Mouse (Mus musculus): ENCODE results near the gene Pxdc1.

Gene Pxdc1

DNA sequence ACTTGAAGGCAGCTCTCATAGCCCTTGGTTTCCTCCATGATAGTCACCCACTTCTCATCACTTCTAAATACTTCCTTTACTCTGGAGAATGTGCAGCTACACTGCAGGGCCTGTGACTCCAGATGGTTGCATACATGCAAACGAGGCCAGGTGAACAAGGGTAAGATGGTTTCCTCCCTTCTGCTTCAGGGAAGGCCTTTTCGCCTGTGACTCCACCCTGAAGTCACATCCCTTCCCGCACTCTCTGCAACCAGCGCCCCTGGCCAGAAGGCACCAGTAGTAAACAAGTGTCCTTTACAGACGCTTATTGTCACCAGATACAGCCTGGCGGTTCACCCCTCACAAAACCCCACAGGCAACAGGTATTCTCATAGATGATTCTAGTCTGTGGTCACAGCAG is 2.9 kb downstream of the Pxdc1 start:
- no peak for DNase-seq

DNA sequence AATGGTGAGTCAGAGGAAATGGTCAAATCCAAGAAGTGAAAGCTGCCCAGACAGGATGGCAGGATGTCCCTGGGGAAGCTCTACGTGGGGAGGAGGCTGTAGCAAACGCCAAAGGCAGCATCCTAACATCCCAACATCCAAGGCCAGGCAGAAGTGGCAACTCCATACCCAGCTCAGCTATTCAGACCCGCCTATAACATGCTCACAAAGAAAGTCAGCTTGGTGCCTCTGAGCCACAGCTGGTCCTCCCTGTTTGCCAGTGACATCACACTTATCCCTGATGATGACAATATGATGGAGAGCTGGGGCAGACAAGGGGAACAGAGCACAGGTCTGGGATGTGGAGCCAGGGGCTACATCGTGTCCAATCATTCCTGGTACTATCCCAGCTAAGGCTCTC is 5.5 kb downstream of the Pxdc1 start:
- no peak for DNase-seq

DNA sequence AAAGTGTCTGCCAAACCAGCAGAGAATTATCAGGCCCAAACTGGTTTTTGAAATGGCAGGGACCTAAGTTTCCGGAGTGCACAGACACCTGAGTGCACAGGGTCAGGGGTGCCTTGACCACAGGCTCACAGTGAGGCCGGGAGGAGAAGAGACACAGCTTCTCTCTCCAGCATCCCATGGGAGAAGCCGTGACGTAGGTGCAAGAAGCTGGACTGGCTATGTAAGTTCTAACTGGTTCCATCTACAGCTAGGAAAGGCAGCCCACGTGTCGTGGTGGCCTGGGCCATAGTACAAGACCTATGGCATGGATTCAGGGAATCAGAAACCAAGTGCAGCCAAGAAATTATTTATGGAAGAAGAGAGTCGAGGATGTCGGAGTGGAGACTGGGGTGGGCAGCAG is 6.1 kb downstream of the Pxdc1 start:
- no peak for DNase-seq

DNA sequence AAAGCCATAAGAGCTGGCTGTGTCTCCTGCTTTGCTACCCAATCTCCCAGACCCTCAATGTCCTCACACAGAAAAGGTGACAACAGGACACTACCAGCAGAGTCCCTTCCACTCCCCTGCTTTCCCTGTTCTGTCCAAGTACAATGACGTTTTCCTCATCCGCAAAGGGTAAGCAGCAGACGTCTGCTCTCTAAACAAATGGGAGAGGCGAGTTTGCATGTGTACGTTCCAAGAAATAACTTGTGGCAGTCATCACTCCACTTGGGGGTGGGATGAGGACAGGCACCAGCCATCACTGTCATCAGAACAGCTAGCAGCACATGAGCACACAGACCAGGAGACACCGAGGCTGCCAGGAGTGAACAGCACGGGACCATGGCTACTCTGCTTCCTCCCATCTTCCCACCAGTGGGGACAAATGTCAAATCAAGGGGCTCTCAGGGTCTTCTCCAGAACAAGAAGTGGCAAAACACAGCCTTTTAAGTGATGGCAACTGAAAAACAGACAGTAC is 7.0 kb downstream of the Pxdc1 start:
- no peak for DNase-seq

DNA sequence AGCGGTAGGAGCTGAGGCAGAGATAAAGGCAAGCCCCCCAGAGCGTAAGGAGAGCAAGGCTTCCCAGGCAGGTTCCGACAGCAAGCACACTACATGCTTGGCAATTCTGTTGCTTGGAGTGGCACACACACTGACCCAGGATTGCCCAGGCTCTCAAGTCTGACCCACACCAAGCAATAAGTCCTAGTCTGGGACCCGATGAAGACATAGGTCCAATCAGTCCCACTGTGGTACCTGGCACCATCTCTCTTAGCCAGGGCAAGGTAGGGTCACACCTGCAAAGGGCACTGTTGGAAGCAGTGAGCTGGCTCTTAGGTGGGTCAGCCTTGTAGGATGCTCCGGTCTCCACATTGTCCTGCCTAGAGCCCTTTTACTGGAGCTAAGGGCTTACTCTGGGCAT is 7.8 kb downstream of the Pxdc1 start:
- no peak for DNase-seq

DNA sequence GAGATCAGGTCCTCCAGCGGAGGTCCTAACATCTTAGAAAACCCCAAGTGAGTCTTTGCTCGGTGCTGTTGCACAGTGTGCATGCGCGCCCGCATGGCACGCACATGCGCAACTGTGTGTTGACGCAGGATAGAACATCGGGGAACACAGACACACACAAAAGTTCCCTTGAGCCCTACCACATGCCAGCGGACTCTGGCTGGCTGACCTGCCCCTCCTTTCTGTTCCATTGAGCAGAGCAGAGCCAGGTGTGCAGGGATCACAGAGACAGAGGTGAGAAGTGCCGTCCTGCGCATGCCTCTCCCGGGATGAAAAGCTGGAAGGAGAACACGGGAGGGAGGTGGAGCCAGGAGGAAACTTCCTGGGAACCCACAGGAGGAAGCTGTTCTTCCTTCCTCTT is 8.9 kb downstream of the Pxdc1 start:
- no peak for DNase-seq

DNA sequence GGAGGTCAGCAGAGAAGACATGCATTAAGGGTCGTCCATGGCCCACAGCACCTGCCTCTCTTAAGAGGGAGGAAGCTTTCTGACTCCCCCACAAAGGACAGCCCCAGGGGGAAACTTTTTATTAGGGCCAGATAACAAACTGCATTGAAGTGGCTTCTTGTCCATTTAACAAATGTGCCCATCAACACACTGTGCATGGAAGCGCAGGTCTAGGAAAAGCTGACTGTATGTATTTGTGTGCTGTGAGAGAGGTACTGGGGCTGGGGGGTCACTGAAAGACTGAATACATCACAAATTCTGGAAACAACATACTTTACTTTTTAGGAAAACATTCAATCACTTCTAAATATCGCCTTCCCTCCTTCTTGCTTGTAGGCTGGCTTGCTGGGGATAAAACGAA is 9.4 kb downstream of the Pxdc1 start:
- no peak for DNase-seq

DNA sequence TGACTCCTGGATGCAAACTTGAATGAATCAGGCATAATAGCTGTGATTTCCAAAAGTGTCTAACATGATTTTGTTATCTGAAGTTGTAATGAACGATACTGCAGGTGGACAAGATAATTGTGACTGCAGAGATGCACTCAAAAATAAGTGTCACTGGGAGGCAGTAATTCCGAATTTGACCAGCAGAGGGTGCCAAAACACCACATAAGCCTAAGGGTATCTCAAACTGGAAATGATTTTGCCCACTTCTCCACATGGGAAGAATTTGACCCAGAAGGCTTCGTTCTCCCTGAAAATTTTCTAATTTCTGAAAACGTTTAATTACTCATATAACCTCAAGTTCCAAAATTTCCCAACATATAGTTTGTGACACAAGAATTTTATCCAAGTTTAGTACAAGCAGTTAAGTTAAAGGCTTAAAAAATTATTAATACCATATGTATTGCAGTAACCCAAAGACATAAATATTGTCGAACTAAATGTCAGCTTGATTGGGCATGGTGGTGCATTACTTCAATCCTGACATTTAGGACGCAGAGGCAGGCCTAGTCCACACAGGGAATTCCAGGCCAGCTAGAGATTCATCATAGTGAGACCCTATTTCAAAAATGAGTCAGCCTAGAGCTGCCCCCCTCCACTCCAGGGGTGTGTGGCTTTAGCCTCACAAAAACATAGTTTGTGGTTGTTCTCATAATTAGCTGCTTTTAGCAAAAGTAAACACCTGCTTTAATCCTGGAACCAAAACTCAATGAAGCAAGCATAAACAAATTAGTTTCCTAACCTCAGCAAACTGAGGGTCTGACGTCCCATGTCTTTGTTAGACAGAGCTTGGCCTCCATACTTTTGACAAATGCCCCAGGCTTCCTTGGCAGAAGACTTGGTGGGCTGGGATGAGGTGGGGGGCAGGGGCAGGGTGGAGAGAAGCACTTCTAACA is 10.1 kb downstream of the Pxdc1 start:
- DNase-seq = peak; percentile 42

DNA sequence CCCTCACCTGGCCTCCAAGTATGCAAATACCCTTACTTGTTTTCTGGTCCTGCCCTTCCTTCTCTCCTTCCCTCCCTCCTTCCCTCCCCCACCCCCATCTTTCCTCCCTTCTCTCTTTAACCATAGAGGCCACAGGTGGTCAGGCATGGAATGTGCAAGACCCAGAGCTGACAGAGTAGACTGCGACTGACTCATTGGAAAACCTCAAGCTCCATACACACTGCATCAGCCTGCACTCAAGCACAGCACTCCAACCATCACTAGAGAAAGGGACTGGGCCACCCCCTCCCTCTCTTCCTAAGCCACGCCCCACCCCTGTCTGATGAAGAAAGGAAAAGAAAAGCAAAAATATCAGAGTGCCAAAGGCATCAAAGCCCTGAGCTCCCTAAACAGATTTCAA is 12.2 kb downstream of the Pxdc1 start:
- DNase-seq = no peak

DNA sequence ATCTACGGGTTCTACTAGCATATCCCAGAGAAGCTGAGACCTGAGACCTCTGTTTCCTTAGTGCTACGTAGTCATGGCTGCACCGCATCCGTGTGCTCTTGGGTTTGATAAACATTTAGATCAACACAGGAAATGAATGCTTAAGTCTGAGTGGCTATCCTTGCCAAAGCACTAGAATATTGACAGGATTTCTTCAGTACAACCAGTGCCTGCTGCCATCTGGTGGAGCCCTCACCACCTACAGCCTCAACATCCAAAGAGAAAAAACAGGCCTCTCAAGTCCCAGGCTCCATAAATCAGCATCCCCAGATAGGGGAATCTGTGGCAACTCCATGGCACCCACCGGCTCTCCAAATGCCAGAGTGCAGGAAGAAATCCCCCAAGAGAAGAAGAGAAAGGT is 17.3 kb downstream of the Pxdc1 start:
- DNase-seq = peak; percentile 67

DNA sequence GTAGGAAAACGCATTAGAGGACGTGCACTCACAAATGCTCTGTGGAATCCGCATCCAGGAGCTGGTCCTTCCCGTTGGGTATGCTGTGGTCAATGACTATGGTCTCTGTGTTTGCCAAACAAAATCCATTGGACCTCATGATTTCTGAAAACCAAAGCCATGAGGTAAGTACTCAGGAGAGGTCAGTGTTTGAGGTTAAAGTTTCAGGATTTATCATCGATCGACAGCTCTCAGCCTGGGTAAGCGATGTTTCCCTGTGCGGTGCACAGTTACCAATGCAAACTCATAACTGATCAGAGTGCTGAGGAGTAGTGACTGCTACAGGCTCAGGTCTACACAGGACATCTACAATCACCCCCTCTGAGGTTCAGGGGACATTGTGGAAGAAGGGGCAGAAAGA is 23.0 kb downstream of the Pxdc1 start:
- no peak for DNase-seq

DNA sequence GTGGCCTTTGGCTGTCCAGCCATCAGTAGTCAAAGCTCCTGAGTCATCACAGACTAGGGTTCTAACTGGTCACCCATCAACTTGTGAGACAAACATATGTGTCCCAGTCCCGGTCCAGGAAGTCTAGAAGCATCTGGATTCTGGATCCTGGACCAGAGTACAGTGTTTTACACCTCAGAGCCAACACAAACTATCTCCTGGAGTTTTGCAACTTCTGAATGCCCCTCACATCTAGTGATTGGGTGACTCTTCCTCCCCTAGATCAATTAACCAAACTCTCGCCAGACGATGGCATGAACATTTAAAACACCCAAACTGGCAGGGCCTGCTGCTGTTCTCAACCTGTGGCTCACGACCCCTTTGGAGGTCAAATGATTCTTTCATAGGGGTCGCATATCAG is 23.5 kb downstream of the Pxdc1 start:
- no peak for DNase-seq

DNA sequence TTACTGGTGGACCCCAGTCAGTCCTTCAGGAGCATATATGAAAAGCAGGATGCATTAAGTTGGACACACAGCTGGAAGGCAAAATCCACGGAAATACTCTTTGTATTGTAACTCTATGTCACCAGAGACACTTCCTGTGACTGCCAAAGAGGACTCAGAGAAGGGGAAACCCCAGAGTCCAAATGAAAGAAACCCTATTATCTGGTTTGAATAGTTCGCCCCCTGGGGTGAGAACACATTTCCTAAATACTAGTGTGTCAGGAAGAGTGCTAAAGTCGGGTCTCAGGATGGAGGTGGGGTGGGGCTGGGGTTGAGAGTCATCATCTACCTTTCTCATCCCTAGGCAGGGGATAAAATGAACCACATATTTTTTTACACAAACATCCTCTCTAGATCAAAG is 25.8 kb downstream of the Pxdc1 start:
- DNase-seq = no peak

DNA sequence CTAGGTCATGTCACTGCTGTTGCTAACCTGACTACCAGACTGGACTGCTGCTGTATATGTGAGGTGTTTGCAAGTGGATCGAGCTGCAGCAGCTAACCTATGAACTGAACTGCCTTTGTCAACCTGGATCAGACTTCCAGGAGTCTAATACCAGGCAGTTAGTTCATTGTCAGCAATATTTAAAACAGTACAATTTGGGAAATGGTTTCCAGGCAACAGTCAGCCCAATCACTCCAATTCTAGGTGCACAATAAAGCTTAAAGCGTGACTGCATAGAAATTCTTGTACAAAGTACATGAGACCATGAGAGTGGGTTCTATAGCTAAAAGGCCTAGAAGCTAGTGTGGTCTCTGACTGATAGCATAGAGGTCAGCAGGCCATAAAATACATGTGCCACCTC is 28.9 kb downstream of the Pxdc1 start:
- DNase-seq = no peak

DNA sequence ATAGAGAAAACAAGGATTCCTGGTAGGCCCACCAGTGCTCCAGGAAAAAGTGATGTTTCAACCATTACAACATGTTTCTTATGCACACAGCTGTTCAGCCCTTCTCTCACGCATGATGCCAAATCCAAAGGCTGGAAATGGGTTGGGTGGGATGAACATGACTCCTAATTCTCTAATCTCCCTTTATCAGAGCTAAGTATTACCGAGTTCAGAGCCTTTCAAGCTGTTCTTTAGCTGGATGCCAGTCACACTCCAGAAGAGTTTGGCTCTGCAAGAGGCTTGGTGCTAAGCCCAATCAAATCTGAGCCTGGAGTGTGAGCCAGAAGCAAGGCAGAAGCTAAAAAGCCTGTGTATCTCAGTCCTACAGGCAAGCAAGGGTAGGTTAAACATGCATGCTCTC is 40.9 kb downstream of the Pxdc1 start:
- DNase-seq = no peak

DNA sequence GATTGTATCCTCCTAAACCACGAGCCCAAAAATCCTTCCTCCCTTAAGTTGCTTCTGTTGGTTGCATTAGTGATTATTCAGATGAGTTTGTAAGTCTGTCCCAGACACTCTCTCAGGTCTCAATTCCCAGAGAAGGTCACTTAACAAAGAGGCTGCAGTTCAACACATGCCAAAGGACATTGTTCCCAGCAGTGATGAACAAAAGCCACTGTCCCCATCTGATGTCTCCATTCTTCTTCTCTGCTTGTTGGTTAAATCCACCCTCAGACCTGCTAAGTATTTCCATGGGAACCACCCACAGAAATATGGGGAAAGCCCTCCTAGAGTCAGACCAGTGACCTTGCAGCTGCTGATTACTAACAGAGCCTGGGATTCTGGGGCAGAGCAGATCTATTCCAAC is 43.6 kb downstream of the Pxdc1 start:
- DNase-seq = no peak

DNA sequence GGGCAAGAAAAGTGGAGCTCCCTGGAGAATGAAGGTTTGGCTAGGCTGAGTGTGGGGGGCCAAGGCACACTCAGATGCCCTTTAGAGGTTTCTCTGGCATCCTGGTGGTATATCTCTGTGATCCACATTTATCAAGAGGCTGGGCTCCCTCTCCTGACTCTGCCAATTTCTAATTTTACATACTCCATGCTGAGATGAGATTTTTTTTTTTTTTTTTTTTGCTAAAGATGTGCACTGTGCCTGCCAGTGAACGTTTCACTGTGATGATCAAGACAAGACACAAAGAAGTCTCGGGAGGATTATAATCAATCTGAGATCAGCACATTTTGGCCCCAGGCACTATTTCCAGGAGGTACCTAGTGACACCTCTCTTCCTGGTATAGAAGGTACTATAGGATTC is 46.2 kb downstream of the Pxdc1 start:
- no peak for DNase-seq

DNA sequence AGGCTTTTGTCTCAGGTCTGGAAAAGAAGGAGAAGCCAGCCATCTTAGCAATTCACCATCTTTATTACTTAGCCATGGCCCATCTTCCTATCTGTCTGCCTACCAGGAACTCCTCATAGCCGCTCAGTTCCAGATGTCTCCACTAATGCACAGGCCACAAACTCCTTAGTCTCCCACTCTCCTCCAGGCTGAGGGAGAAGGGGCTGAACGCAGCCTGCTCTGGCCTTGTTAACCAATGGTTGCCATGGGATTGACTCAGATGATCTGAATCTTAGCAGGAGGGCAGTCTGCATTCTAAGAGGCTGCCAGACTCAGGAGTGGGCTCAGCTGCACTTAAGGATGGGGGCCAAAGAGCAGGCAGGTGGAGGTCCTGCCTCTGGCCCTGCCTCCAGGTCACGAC is 47.4 kb downstream of the Pxdc1 start:
- no peak for DNase-seq

DNA sequence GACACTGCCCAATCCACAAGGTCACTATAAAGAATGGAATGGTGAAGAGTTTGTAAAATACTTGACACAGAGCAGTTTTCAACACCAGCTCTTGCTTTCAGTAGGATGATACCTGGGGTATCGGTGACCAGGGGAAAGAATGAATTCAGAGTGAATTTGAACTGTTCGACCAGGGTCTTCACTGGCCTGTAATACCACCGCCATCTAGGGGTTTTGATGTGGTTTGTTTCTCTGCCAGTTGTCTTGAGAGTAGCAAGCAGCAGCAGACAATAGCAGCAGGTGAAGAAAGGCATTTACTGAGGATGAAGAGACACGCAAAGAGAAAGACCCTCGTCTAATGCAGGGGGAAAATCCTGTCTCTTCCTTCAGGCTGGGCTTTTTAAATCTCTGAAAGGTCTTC is 48.1 kb downstream of the Pxdc1 start:
- no peak for DNase-seq

DNA sequence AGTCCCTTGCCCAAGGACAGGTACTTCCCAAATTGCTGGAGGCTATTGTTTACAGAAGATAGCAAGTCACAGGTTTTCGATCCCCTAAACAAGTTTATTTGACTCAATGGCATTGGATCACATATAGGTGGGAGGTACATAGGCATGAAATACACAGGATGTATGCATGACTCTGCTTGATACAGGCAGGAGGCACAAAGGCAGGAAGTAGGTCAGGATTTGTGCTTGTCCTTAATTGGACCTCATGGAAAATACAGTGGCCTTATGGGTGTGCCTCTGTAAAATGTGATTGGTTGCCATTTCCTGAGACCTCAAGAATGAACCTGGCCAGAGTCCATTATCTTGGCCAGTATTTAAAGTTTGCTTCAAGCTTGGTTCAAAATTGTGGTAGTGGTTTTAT is 48.9 kb downstream of the Pxdc1 start:
- no peak for DNase-seq

DNA sequence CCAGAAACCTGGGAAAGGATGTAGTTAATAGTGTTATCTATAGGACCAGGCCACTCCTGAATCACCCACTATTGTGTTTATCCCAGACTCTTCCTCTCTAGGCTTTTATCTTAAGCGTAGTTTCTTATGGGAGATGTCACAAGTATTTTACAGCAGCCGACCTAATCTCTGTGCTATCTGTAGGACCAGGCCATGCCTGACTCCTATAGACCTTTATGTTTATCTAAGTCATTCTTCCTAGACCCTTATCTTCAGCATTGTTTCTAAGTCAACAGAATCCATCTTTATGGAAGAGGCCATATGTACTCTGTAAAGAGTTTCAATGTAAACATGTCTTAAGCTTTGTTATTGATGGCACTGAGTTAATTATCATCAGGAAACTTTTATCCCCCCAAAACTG is 50.5 kb downstream of the Pxdc1 start:
- DNase-seq = no peak

DNA sequence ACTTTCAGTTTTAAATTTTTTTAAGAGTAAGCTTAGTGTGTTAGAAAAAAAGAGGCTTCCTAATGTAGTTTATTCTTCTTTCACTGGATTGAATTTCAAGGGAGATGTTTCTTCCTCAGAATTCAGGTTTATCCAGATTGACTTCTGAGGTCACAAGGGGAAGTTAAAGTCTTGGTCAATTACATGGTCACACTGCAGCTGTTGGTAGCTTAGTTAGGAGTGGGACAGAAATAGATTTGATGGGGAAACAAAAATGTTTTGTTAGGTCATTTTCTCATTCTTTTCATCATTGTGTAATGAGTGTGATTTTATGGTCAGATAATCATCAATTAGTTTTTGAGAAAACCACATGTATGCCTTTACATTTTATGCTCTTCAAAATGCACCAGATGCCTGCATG is 56.5 kb downstream of the Pxdc1 start:
- DNase-seq = no peak
